Comparison of ENCODE assay signal across 8 mouse cellular contexts in the genomic region with DNA sequence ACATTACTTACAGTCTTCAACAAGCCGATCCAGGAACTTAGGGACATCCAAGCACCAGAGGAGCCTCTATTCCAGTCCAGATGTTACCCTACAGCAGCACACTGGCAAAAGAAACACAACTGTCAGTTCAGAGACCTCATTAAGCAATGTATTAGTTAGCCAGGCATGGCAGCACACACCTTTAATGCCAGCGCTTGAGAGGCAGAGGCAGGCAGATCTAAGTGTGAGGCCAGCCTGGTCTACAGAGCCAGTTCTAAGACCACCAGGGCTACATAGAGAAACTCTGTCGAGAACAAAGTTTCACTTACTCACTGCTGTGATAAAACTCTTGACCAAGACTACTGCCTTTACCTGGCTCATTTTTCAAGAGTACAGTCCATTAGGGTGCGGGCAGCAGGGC. TPM values are rescaled to one million over a fixed set of nuclear protein-coding genes. Genes with fewer than 3 reads are reported as not detected.
DNase-seq lines count a peak whose midpoint lies in the region; ATAC-seq and TF ChIP-seq lines count a peak whose summit lies in the region.

A gene (minus strand): TSS at position 101 of the 400 bp plus-strand sequence.

- H3K27ac ChIP-seq in intestine, embryonic 14.5 days (ENCODE audit: low read depth) = no peak within 1 kb of the TSS
- no peak within 1 kb of the TSS for H3K27ac ChIP-seq in intestine, postnatal 0 days (ENCODE audit: low read depth, low read length)
- no peak within 1 kb of the TSS for H3K27ac ChIP-seq in embryonic facial prominence, embryonic 13.5 days
- H3K27ac ChIP-seq in heart, embryonic 16.5 days (ENCODE audit: low read length) = no peak within 1 kb of the TSS
- no peak within 1 kb of the TSS for H3K27ac ChIP-seq in limb, embryonic 11.5 days (replicated peaks; ENCODE audit: low read depth, low read length)

- H3K4me2 ChIP-seq in intestine, embryonic 14.5 days (ENCODE audit: low read length) = no peak within 1 kb of the TSS
- H3K4me2 ChIP-seq in intestine, postnatal 0 days (replicated peaks; ENCODE audit: low read depth) = no peak within 1 kb of the TSS
- no peak within 1 kb of the TSS for H3K4me2 ChIP-seq in embryonic facial prominence, embryonic 13.5 days
- no peak within 1 kb of the TSS for H3K4me2 ChIP-seq in heart, embryonic 16.5 days (ENCODE audit: low read depth, low read length)
- H3K4me2 ChIP-seq in limb, embryonic 11.5 days (ENCODE audit: low read depth, severe bottlenecking) = no peak within 1 kb of the TSS

- no peaks in the 10 kb centered on the region for H3K27me3 ChIP-seq in intestine, embryonic 14.5 days (replicated peaks; ENCODE audit: control insufficient read depth, insufficient read depth, low read length)
- H3K27me3 ChIP-seq in intestine, postnatal 0 days (replicated peaks; ENCODE audit: control insufficient read depth, insufficient read depth, low read length) = no peaks in the 10 kb centered on the region
- H3K27me3 ChIP-seq in embryonic facial prominence, embryonic 13.5 days = no peaks in the 10 kb centered on the region
- no peaks in the 10 kb centered on the region for H3K27me3 ChIP-seq in heart, embryonic 16.5 days (ENCODE audit: control insufficient read depth, insufficient read depth, low read length)
- H3K27me3 ChIP-seq in limb, embryonic 11.5 days (ENCODE audit: control insufficient read depth, insufficient read depth, low read length) = no peaks in the 10 kb centered on the region

- no peaks in the 10 kb centered on the region for H3K4me1 ChIP-seq in intestine, embryonic 14.5 days (replicated peaks; ENCODE audit: control insufficient read depth, insufficient read depth, low read length)
- H3K4me1 ChIP-seq in intestine, postnatal 0 days (replicated peaks; ENCODE audit: control insufficient read depth, insufficient read depth, low read length) = no peaks in the 10 kb centered on the region
- no peaks in the 10 kb centered on the region for H3K4me1 ChIP-seq in embryonic facial prominence, embryonic 13.5 days
- peaks cover 14% of the 10 kb centered on the region; the same call in 1 of the 2 replicates for H3K4me1 ChIP-seq in heart, embryonic 16.5 days (ENCODE audit: control insufficient read depth, insufficient read depth, low read length)
- H3K4me1 ChIP-seq in limb, embryonic 11.5 days (ENCODE audit: control insufficient read depth, insufficient read depth, low read length) = no peaks in the 10 kb centered on the region

- no peak for TF ChIP-seq CTCF in intestine, postnatal 0 days (IDR thresholded peaks at IDR 0.05; ENCODE audit: low read depth)

- no peak for ATAC-seq in intestine, embryonic 14.5 days (replicated peaks; ENCODE audit: low FRiP score, low TSS enrichment, low read depth)
- ATAC-seq in intestine, postnatal 0 days = no peak
- ATAC-seq in embryonic facial prominence, embryonic 13.5 days (ENCODE audit: insufficient number of reproducible peaks, insufficient read depth, low FRiP score, low TSS enrichment, low read depth) = no peak
- ATAC-seq in heart, embryonic 16.5 days (replicated peaks; ENCODE audit: extremely low read depth, insufficient read depth, low FRiP score) = no peak
- no peak for ATAC-seq in limb, embryonic 11.5 days (ENCODE audit: insufficient number of reproducible peaks, low FRiP score, low TSS enrichment, low read depth)

- WGBS in intestine, embryonic 14.5 days = 95% methylated on average over 4 of the region's 4 CpGs
- 90% methylated on average over 4 of the region's 4 CpGs for WGBS in intestine, postnatal 0 days
- 90% methylated on average over 4 of the region's 4 CpGs for WGBS in embryonic facial prominence, embryonic 13.5 days
- 88% methylated on average over 4 of the region's 4 CpGs for WGBS in heart, embryonic 16.5 days
- 94% methylated on average over 4 of the region's 4 CpGs for WGBS in limb, embryonic 11.5 days

- peaks cover 6% of the 10 kb centered on the region; the same call in 1 of the 2 replicates for H3K9me3 ChIP-seq in intestine, embryonic 14.5 days (ENCODE audit: control insufficient read depth, low read length)
- 0 out of 2 replicates have a peak, but pooled peaks cover 2% of the 10 kb centered on the region for H3K9me3 ChIP-seq in intestine, postnatal 0 days (ENCODE audit: control insufficient read depth)
- H3K9me3 ChIP-seq in embryonic facial prominence, embryonic 13.5 days = no peaks in the 10 kb centered on the region
- H3K9me3 ChIP-seq in heart, embryonic 16.5 days (replicated peaks; ENCODE audit: control insufficient read depth, low read length) = no peaks in the 10 kb centered on the region; the same call in 1 of the 2 replicates
- no peaks in the 10 kb centered on the region for H3K9me3 ChIP-seq in limb, embryonic 11.5 days (ENCODE audit: control insufficient read depth, low read length)

- H3K4me3 ChIP-seq in intestine, embryonic 14.5 days (ENCODE audit: low read depth, low read length) = no peak within 1 kb of the TSS
- no peak within 1 kb of the TSS for H3K4me3 ChIP-seq in intestine, postnatal 0 days (ENCODE audit: low read depth, low read length)
- no peak within 1 kb of the TSS for H3K4me3 ChIP-seq in embryonic facial prominence, embryonic 13.5 days
- H3K4me3 ChIP-seq in heart, embryonic 16.5 days (ENCODE audit: low read length) = no peak within 1 kb of the TSS
- no peak within 1 kb of the TSS for H3K4me3 ChIP-seq in limb, embryonic 11.5 days (ENCODE audit: low read depth, low read length)

- DNase-seq in intestine, embryonic 14.5 days (ENCODE audit: low spot score) = no peak
- no peak for DNase-seq in limb, embryonic 11.5 days (ENCODE audit: low spot score)
- no peak for DNase-seq in embryo, embryonic 11 days
- no peak for DNase-seq in cerebellum, adult 8-10 months
- DNase-seq in right cerebral cortex, postnatal 14 days = no peak

- no peaks in the 10 kb centered on the region for H3K36me3 ChIP-seq in intestine, embryonic 14.5 days (ENCODE audit: control insufficient read depth, insufficient read depth, low read length)
- H3K36me3 ChIP-seq in intestine, postnatal 0 days (ENCODE audit: control insufficient read depth, insufficient read depth) = no peaks in the 10 kb centered on the region
- H3K36me3 ChIP-seq in embryonic facial prominence, embryonic 13.5 days = peaks cover 15% of the 10 kb centered on the region; the same call in 1 of the 2 replicates
- peaks cover 18% of the 10 kb centered on the region for H3K36me3 ChIP-seq in heart, embryonic 16.5 days (ENCODE audit: control insufficient read depth, insufficient read depth)
- no peaks in the 10 kb centered on the region for H3K36me3 ChIP-seq in limb, embryonic 11.5 days (ENCODE audit: control insufficient read depth, insufficient read depth, low read length)

- H3K9ac ChIP-seq in intestine, embryonic 14.5 days (ENCODE audit: low read length) = no peak within 1 kb of the TSS
- H3K9ac ChIP-seq in intestine, postnatal 0 days (ENCODE audit: low read depth, low read length) = no peak within 1 kb of the TSS
- H3K9ac ChIP-seq in embryonic facial prominence, embryonic 13.5 days = no peak within 1 kb of the TSS
- H3K9ac ChIP-seq in heart, embryonic 16.5 days (ENCODE audit: low read length) = no peak within 1 kb of the TSS
- no peak within 1 kb of the TSS for H3K9ac ChIP-seq in limb, embryonic 11.5 days (ENCODE audit: low read length)

RNA-seq across cellular contexts. Expression of the gene that starts here (rescaled TPM):
- polyA plus RNA-seq in intestine, embryonic 14.5 days (2014; fragmentation: Nextera tagmentation; extraction: Ambion mirVana) = 27.6 and 33.1 TPM in 2 replicates
- polyA plus RNA-seq in intestine, postnatal 0 days (2015; fragmentation: Nextera tagmentation; extraction: Ambion mirVana) = 8.5 and 8.8 TPM in 2 replicates
- 38.9 and 43.4 TPM in 2 replicates for polyA plus RNA-seq in embryonic facial prominence, embryonic 13.5 days (2015; fragmentation: Nextera tagmentation; extraction: Ambion mirVana)
- polyA plus RNA-seq in heart, embryonic 16.5 days (2015; fragmentation: Nextera tagmentation; extraction: Ambion mirVana) = 51.5 and 59.3 TPM in 2 replicates
- 26.9 and 28.2 TPM in 2 replicates for polyA plus RNA-seq in limb, embryonic 11.5 days (2014; fragmentation: Nextera tagmentation; extraction: Ambion mirVana)
